Mouse (Mus musculus): Measurements from ENCODE around the gene Mrpl30.

GRCm38 (mm10) chr1:37889206-37889605 lies 1.1 kb upstream of the Mrpl30 start:
- TF ChIP-seq CTCF (IDR thresholded peaks at IDR 0.05; ENCODE audit: low read depth, low read length) = no peak
- no peak for TF ChIP-seq GATA1 (IDR thresholded peaks at IDR 0.05; ENCODE audit: borderline replicate concordance, low read length)

Data from G1E (cell line).